Mouse (Mus musculus) MEL (cell line): ENCODE data around the gene Sox6. TPM values are rescaled to one million over a fixed set of nuclear protein-coding genes. Genes with fewer than 3 reads are reported as not detected.

Experiments used
- DNase-seq: peaks from one replicate; pipeline ENCODE4 v3.0.0; 2011; ENCODE audit warnings: low read depth, low spot score
- H3K27ac ChIP-seq: 2 replicates; pipeline ENCODE4 v1.5.1; 2012; ENCODE audit warnings: low read depth, mild to moderate bottlenecking, control low read depth, low read length, moderate library complexity; ENCODE audit not compliant: control insufficient read depth
- H3K27me3 ChIP-seq, 2 experiments: fragments of 150-350 bp in 1 of 2; sonication (generic) in 1 of 2; 2 replicates each; pipeline ENCODE4 v1.6.1; 2012; ENCODE audit warnings: low read length in 2 of 2, mild to moderate bottlenecking in 2 of 2, improper control_type of control experiment in 1 of 2, moderate library complexity in 1 of 2; ENCODE audit not compliant: insufficient read depth in 2 of 2, control insufficient read depth in 1 of 2
- H3K36me3 ChIP-seq, 2 experiments: 2 replicates each; pipeline ENCODE4 v1.6.1; 2012 to 2014; ENCODE audit warnings: low read length in 2 of 2, improper control_type of control experiment in 1 of 2, inconsistent platforms in 1 of 2, mild to moderate bottlenecking in 1 of 2; ENCODE audit not compliant: insufficient read depth in 2 of 2, control insufficient read depth in 1 of 2
- H3K4me1 ChIP-seq, 2 experiments: fragments of 150-350 bp in 1 of 2; sonication (generic) in 1 of 2; 2 replicates each; pipeline ENCODE4 v1.6.1; 2012; ENCODE audit warnings: low read length in 2 of 2, improper control_type of control experiment in 1 of 2, mild to moderate bottlenecking in 1 of 2; ENCODE audit not compliant: insufficient read depth in 2 of 2, control insufficient read depth in 1 of 2
- H3K4me3 ChIP-seq, 2 experiments: fragments of 150-350 bp in 1 of 2; sonication (generic) in 1 of 2; 2 replicates each; pipeline ENCODE4 v1.5.1; 2012; ENCODE audit warnings: low read depth in 2 of 2, low read length in 2 of 2, mild to moderate bottlenecking in 2 of 2, moderate library complexity in 2 of 2, control low read depth in 1 of 2, improper control_type of control experiment in 1 of 2; ENCODE audit not compliant: control insufficient read depth in 1 of 2, insufficient read depth in 1 of 2
- H3K79me2 ChIP-seq: 2 replicates; pipeline ENCODE4 v1.6.1; 2012; ENCODE audit warnings: mild to moderate bottlenecking, low read length, moderate library complexity; ENCODE audit not compliant: control insufficient read depth, poor library complexity, insufficient read depth
- H3K9ac ChIP-seq: 2 replicates; pipeline ENCODE4 v1.6.1; 2012; ENCODE audit warnings: low read depth, mild to moderate bottlenecking, control low read depth, low read length, moderate library complexity; ENCODE audit not compliant: control insufficient read depth, poor library complexity, severe bottlenecking
- H3K9me3 ChIP-seq: fragments of 150-350 bp; sonication (generic); replicated peaks from 2 replicates; pipeline ENCODE4 v1.6.1; 2012; ENCODE audit warnings: mild to moderate bottlenecking, low read length, improper control_type of control experiment, moderate library complexity; ENCODE audit not compliant: insufficient read depth
- CHD2 ChIP-seq: IDR thresholded peaks from 2 replicates; pipeline ENCODE4 v1.6.1; 2011; ENCODE audit warnings: low read length, improper control_type of control experiment
- CTCF ChIP-seq, 3 experiments: IDR thresholded peaks in 2 of 3; conservative IDR thresholded peaks in 1 of 3; 2 replicates each; pipeline ENCODE4 v1.5.1; 2011 to 2012; ENCODE audit warnings: low read length in 3 of 3, low read depth in 2 of 3, mild to moderate bottlenecking in 2 of 3, improper control_type of control experiment in 1 of 3, inconsistent platforms in 1 of 3, mixed read lengths in 1 of 3, moderate library complexity in 1 of 3; ENCODE audit not compliant: control insufficient read depth in 1 of 3, insufficient read depth in 1 of 3, poor library complexity in 1 of 3, severe bottlenecking in 1 of 3
- E2F4 ChIP-seq: IDR thresholded peaks from 2 replicates; pipeline ENCODE4 v1.6.1; 2011; ENCODE audit warnings: low read depth, low read length, improper control_type of control experiment, borderline replicate concordance
- EP300 ChIP-seq, 2 experiments: IDR thresholded peaks; 2 replicates each; pipeline ENCODE4 v1.6.1; 2011; ENCODE audit warnings: improper control_type of control experiment in 2 of 2, low read length in 2 of 2, low read depth in 1 of 2, mild to moderate bottlenecking in 1 of 2
- ETS1 ChIP-seq: IDR thresholded peaks from 2 replicates; pipeline ENCODE4 v1.6.1; 2012; ENCODE audit warnings: low read depth, mild to moderate bottlenecking, inconsistent platforms, low read length, improper control_type of control experiment, moderate library complexity
- GATA1 ChIP-seq: IDR thresholded peaks from 2 replicates; pipeline ENCODE4 v1.6.1; 2011; ENCODE audit warnings: low read depth, low read length, improper control_type of control experiment
- JUND ChIP-seq: IDR thresholded peaks from 2 replicates; pipeline ENCODE4 v1.6.1; 2011; ENCODE audit warnings: low read depth, mild to moderate bottlenecking, improper control_type of control experiment, low read length
- KAT2A ChIP-seq: conservative IDR thresholded peaks from 2 replicates; pipeline ENCODE4 v1.6.1; 2012; ENCODE audit warnings: low read depth, low read length, improper control_type of control experiment, inconsistent platforms
- MEF2A ChIP-seq: IDR thresholded peaks from 2 replicates; pipeline ENCODE4 v1.6.1; 2014; ENCODE audit warnings: low read depth, mild to moderate bottlenecking, inconsistent platforms, low read length, improper control_type of control experiment; ENCODE audit not compliant: poor library complexity, insufficient replicate concordance, severe bottlenecking; ENCODE audit errors: extremely low read depth
- MXI1 ChIP-seq: IDR thresholded peaks from 2 replicates; pipeline ENCODE4 v1.6.1; 2011; ENCODE audit warnings: mild to moderate bottlenecking, low read depth, low read length, improper control_type of control experiment
- POLR2AphosphoS5 ChIP-seq: IDR thresholded peaks from 2 replicates; pipeline ENCODE4 v1.6.1; 2012; ENCODE audit warnings: low read depth, borderline replicate concordance, mild to moderate bottlenecking, inconsistent platforms, low read length, moderate library complexity, mixed read lengths
- SIN3A ChIP-seq: IDR thresholded peaks from 2 replicates; pipeline ENCODE4 v1.6.1; 2012; ENCODE audit warnings: low read length, improper control_type of control experiment, inconsistent platforms
- TCF12 ChIP-seq: IDR thresholded peaks from 2 replicates; pipeline ENCODE4 v1.6.1; 2014; ENCODE audit warnings: low read depth, mild to moderate bottlenecking, inconsistent platforms, low read length, improper control_type of control experiment, moderate library complexity
- USF1 ChIP-seq: IDR thresholded peaks from 2 replicates; pipeline ENCODE4 v1.6.1; 2014; ENCODE audit warnings: low read depth, mild to moderate bottlenecking, inconsistent platforms, low read length, improper control_type of control experiment, moderate library complexity
- ZC3H11A ChIP-seq: IDR thresholded peaks from 2 replicates; pipeline ENCODE4 v1.6.1; 2012; ENCODE audit warnings: low read depth, mild to moderate bottlenecking, inconsistent platforms, low read length, improper control_type of control experiment
- ZKSCAN1 ChIP-seq: IDR thresholded peaks from 2 replicates; pipeline ENCODE4 v1.6.1; 2012; ENCODE audit warnings: low read depth, mild to moderate bottlenecking, inconsistent platforms, low read length, improper control_type of control experiment, moderate library complexity
- polyA plus RNA-seq, 2 experiments: library from polyadenylated mRNA; stranded (reverse) in 1 of 2; unstranded in 1 of 2; fragments of >175 nt in 1 of 2; fragments of >200 nt in 1 of 2; gene quantifications; 2 replicates each; pipeline versions ENCODE4 v1.2.1 to v1.2.4; 2012; ENCODE audit warnings: low replicate concordance in 2 of 2, low read depth in 1 of 2; ENCODE audit not compliant: insufficient read length in 2 of 2, insufficient read depth in 1 of 2, missing spikeins in 1 of 2
- total RNA-seq: library from RNA; depleted of rRNA; stranded (reverse); fragments of 300-350 nt; gene quantifications from 2 replicates; pipeline ENCODE4 v1.2.3, GENCODE M21; 2012

Sox6 gene
- total and polyA plus RNA-seq, 3 experiments: 2.6 to 4.6 TPM; not detected in 1

GRCm38 (mm10) chr7:115844431-115844830, 194.2 kb downstream of the Sox6 start:
- Histone ChIP-seq H3K36me3 (peaks cover 0 to 33% of the 10 kb centered on the region in 2 experiments; a peak in 2 of 4 replicates), H3K79me2 (no peaks in the 10 kb centered on the region), H3K27me3 (no peaks in the 10 kb centered on the region), H3K9me3 (no peaks in the 10 kb centered on the region), H3K4me1 (peaks cover 11 to 24% of the 10 kb centered on the region in 2 experiments), H3K9ac (no peak overlapping the region), H3K27ac (peak overlapping the region; percentile 25; the same call in 1 of the 2 replicates), H3K4me3 (peak overlapping the region in 1 of 2 experiments; percentile 28; a peak in 1 of 4 replicates)
- peak; percentile 31 for DNase-seq
- no peak for TF ChIP-seq E2F4
- no peak for TF ChIP-seq KAT2A
- no peak for TF ChIP-seq ZC3H11A

DNA sequence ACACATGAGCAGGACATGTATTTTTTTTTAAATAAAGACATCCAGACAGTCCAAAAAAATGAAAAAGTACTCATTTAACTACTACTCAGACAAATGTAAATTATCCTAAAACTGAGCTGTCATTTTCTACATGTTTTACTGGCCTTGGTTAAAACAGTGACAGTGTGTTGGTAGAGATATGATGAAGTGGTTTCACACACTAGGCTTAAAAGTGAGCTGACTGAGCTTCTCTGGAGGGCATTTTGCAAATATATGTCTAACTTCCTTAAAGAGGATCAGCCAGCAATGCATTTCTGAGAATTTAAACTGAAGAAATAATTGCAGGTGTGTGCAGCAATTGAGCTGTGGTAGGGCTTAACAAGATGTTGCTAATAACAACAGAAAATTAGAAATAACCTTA, 196.3 kb downstream of the Sox6 start:
- DNase-seq: peak; percentile 65
- TF ChIP-seq USF1 (no peak), SIN3A (no peak), ZKSCAN1 (no peak), CTCF (IDR thresholded peaks at IDR 0.05 in 2 of 3, conservative IDR thresholded peaks at IDR 0.05 in 1 of 3; ENCODE audit: control insufficient read depth in 1 of 3, insufficient read depth in 1 of 3, low read depth in 2 of 3, low read length in 3 of 3, poor library complexity in 1 of 3, severe bottlenecking in 1 of 3) (no peak), MEF2A (no peak), E2F4 (no peak), GATA1 (no peak), ETS1 (0 out of 2 replicates have a peak, but pooled peaks have one; percentile 37), JUND (no peak), MXI1 (0 out of 2 replicates have a peak, but pooled peaks have one; percentile 47), POLR2AphosphoS5 (no peak), EP300 (IDR thresholded peaks at IDR 0.05; ENCODE audit: low read depth in 1 of 2, low read length in 2 of 2) (peak; percentile 41 to 46; a peak in 3 of 4 replicates), CHD2 (no peak), TCF12 (peak; percentile 42; the same call in 1 of the 2 replicates)
- TF ChIP-seq, all 39 proteins: peak for 4
- Histone ChIP-seq H3K27ac (no peak overlapping the region), H3K27me3 (no peaks in the 10 kb centered on the region), H3K9ac (no peak overlapping the region), H3K9me3 (no peaks in the 10 kb centered on the region), H3K4me1 (peaks cover 11 to 24% of the 10 kb centered on the region in 2 experiments), H3K4me3 (no peak overlapping the region), H3K79me2 (no peaks in the 10 kb centered on the region), H3K36me3 (peaks cover 0 to 33% of the 10 kb centered on the region in 2 experiments; a peak in 2 of 4 replicates)
